Mouse (Mus musculus) E14TG2a.4 (cell line): Measurements from ENCODE around the gene 4930562C15Rik.

Source experiments
- CTCF ChIP-seq: conservative IDR thresholded peaks from 2 replicates; pipeline ENCODE4 v1.5.1; 2014; ENCODE audit warnings: low read length
- NANOG ChIP-seq: IDR thresholded peaks from 2 replicates; pipeline ENCODE4 v1.6.1; 2014; ENCODE audit warnings: borderline replicate concordance, low read length, mixed read lengths
- POU5F1 ChIP-seq: IDR thresholded peaks from 2 replicates; pipeline ENCODE4 v1.6.1; 2014; ENCODE audit warnings: low read length, borderline replicate concordance

GRCm38 (mm10) chr16:4905591-4905990 is 70.4 kb downstream of the 4930562C15Rik start:
- no peak for TF ChIP-seq CTCF
- no peak for TF ChIP-seq POU5F1
- no peak for TF ChIP-seq NANOG
